Mouse (Mus musculus) urinary bladder, postnatal 25 days (tissue): ENCODE measurements around the gene Pabpc5.

Experiments used
- DNase-seq: peaks from one replicate; pipeline ENCODE4 v3.0.0; 2022; ENCODE audit warnings: low spot score

Gene Pabpc5

GRCm38 (mm10) chrX:119927081-119927571 is at the start of gene Pabpc5:
Gene Pabpc5, plus strand, starts transcription at chrX:119927196.
- peak; percentile 23 for DNase-seq

- no peak for DNase-seq
Measured at GRCm38 (mm10) chrX:119886957-119887593, 39.9 kb upstream of the Pabpc5 start.

- DNase-seq: no peak
Measured at GRCm38 (mm10) chrX:119888326-119888920, 38.6 kb upstream of the Pabpc5 start.

- no peak for DNase-seq
Measured at GRCm38 (mm10) chrX:119927852-119928251, 856 bp downstream of the Pabpc5 start.
